ENCODE assay signal across 9 mouse cellular contexts in genomic region chr14:105897569-105898101, GRCm38 (mm10). TPM values are rescaled to one million over a fixed set of nuclear protein-coding genes. Genes with fewer than 3 reads are reported as not detected.
DNase-seq lines count a peak whose midpoint lies in the region; ATAC-seq lines count a peak whose summit lies in the region.
"Had no signal": no experiment of that assay in that cellular context is flagged by ENCODE, and none has a peak within 500 bp of the region (broad histone marks: within the 10 kb centered on the region; RNA-seq: fewer than 3 reads in every experiment).

No protein-coding gene starts in this region.

- DNase-seq in neural tube, embryonic 11.5 days (ENCODE audit: low spot score), result peak; percentile 81
- no peak for DNase-seq in neural tube, embryonic 10.5 days (ENCODE audit: extremely low spot score, low spot score)
- peak; percentile 86 for DNase-seq in embryo, embryonic 11 days
- peak; percentile 52 to 59 for DNase-seq in gastrocnemius, postnatal 36 days
- peak; percentile 62 to 86 for DNase-seq in left cerebral cortex, postnatal 25 days (ENCODE audit: low spot score in 2 of 2)
- peak; percentile 86 for DNase-seq in midbrain, embryonic 10.5 days (ENCODE audit: low spot score)
- peak; percentile 18 for DNase-seq in splenic B cell, adult 2 months (ENCODE audit: low read depth, low spot score)

- ATAC-seq in neural tube, embryonic 11.5 days (ENCODE audit: insufficient read depth, low FRiP score, low TSS enrichment), result peak; percentile 61
- peak; percentile 22 for ATAC-seq in intestine, embryonic 16.5 days

- peak overlapping the region; percentile 98 for H3K27ac ChIP-seq in neural tube, embryonic 11.5 days (ENCODE audit: low read depth, low read length)
- H3K27ac ChIP-seq in intestine, embryonic 16.5 days (ENCODE audit: low read length), result peak overlapping the region; percentile 100
- H3K27ac ChIP-seq in midbrain, embryonic 10.5 days (replicated peaks), result peak overlapping the region; percentile 98

- no peaks in the 10 kb centered on the region for H3K9me3 ChIP-seq in neural tube, embryonic 11.5 days (ENCODE audit: control insufficient read depth, low read length)
- H3K9me3 ChIP-seq in intestine, embryonic 16.5 days (ENCODE audit: control insufficient read depth, low read length), result no peaks in the 10 kb centered on the region
- H3K9me3 ChIP-seq in midbrain, embryonic 10.5 days (replicated peaks), result no peaks in the 10 kb centered on the region

- H3K4me1 ChIP-seq in neural tube, embryonic 11.5 days (ENCODE audit: control insufficient read depth, insufficient read depth, low read length), result peaks cover 16% of the 10 kb centered on the region
- H3K4me1 ChIP-seq in intestine, embryonic 16.5 days (ENCODE audit: control insufficient read depth, insufficient read depth, low read length), result peaks cover 13% of the 10 kb centered on the region; the same call in 1 of the 2 replicates
- H3K4me1 ChIP-seq in midbrain, embryonic 10.5 days, result peaks cover 40% of the 10 kb centered on the region

- no peaks in the 10 kb centered on the region for H3K27me3 ChIP-seq in neural tube, embryonic 11.5 days (ENCODE audit: control insufficient read depth, insufficient read depth, low read length)
- no peaks in the 10 kb centered on the region for H3K27me3 ChIP-seq in intestine, embryonic 16.5 days (replicated peaks; ENCODE audit: control insufficient read depth, insufficient read depth, low read length)
- peaks cover 33% of the 10 kb centered on the region for H3K27me3 ChIP-seq in midbrain, embryonic 10.5 days (ENCODE audit: low read depth, poor library complexity, severe bottlenecking)
- no peaks in the 10 kb centered on the region for H3K27me3 ChIP-seq in splenic B cell, adult 2 months (ENCODE audit: control insufficient read depth, insufficient read depth, low read length, poor library complexity, severe bottlenecking)

- peak overlapping the region; percentile 84 for H3K9ac ChIP-seq in neural tube, embryonic 11.5 days (ENCODE audit: low read length)
- H3K9ac ChIP-seq in intestine, embryonic 16.5 days (ENCODE audit: low read depth, low read length), result peak overlapping the region; percentile 96

- no peaks in the 10 kb centered on the region for H3K36me3 ChIP-seq in neural tube, embryonic 11.5 days (ENCODE audit: control insufficient read depth, insufficient read depth, low read length)
- peaks cover 5% of the 10 kb centered on the region; the same call in 1 of the 2 replicates for H3K36me3 ChIP-seq in intestine, embryonic 16.5 days (ENCODE audit: control insufficient read depth, insufficient read depth, low read length)
- H3K36me3 ChIP-seq in midbrain, embryonic 10.5 days, result peaks cover 10% of the 10 kb centered on the region
- no peaks in the 10 kb centered on the region for H3K36me3 ChIP-seq in splenic B cell, adult 2 months (ENCODE audit: control insufficient read depth, insufficient read depth, low read length, poor library complexity, severe bottlenecking)
- H3K36me3 ChIP-seq: G1E had no signal

- intact Hi-C loops in gastrocnemius, postnatal 36 days (cut with DNase I), result loop anchor here (2.0 to 10.0 kb wide), 4 partner anchors 165 to 583 kb away; no protein-coding TSS in a partner anchor
- intact Hi-C loops in left cerebral cortex, postnatal 25 days (cut with DNase I), result loop anchor here (1.0 to 5.0 kb wide), 10 partner anchors 120 to 604 kb away; no protein-coding TSS in a partner anchor

- H3K4me2 ChIP-seq in neural tube, embryonic 11.5 days (ENCODE audit: low read depth), result peak overlapping the region; percentile 92
- H3K4me2 ChIP-seq in intestine, embryonic 16.5 days (ENCODE audit: low read depth, low read length), result peak overlapping the region; percentile 87

- H3K4me3 ChIP-seq in neural tube, embryonic 11.5 days (ENCODE audit: low read depth, low read length), result peak overlapping the region; percentile 64
- peak overlapping the region; percentile 88 for H3K4me3 ChIP-seq in intestine, embryonic 16.5 days (ENCODE audit: low read length)
- peak overlapping the region; percentile 88 for H3K4me3 ChIP-seq in midbrain, embryonic 10.5 days

- WGBS in neural tube, embryonic 11.5 days, result 0% methylated on average over 16 of the region's 28 CpGs
- WGBS in intestine, embryonic 16.5 days, result 0% methylated on average over 24 of the region's 28 CpGs
- WGBS in midbrain, embryonic 10.5 days, result 0% methylated on average over 23 of the region's 28 CpGs

RNA-seq across cellular contexts. Expression of gene Spry2, which starts 1.0 kb away (rescaled TPM):
- polyA plus RNA-seq in neural tube, embryonic 11.5 days (2014; fragmentation: Nextera tagmentation; extraction: Ambion mirVana), result 26.4 and 30.1 TPM in 2 replicates
- total RNA-seq in gastrocnemius, postnatal 36 days (2021), result 10 to 100 TPM; 20.0 to 21.2 TPM
- polyA plus RNA-seq in intestine, embryonic 16.5 days (2015; fragmentation: Nextera tagmentation; extraction: Ambion mirVana), result 29.4 and 35.5 TPM in 2 replicates
- 100 to 1,000 TPM; 102 to 104 TPM for total RNA-seq in left cerebral cortex, postnatal 25 days (2021)
- 25.8 and 29.0 TPM in 2 replicates for polyA plus RNA-seq in midbrain, embryonic 10.5 days (2016; fragmentation: Nextera tagmentation; extraction: Ambion mirVana)
- polyA plus RNA-seq: G1E had no signal
